In the genomic region with DNA sequence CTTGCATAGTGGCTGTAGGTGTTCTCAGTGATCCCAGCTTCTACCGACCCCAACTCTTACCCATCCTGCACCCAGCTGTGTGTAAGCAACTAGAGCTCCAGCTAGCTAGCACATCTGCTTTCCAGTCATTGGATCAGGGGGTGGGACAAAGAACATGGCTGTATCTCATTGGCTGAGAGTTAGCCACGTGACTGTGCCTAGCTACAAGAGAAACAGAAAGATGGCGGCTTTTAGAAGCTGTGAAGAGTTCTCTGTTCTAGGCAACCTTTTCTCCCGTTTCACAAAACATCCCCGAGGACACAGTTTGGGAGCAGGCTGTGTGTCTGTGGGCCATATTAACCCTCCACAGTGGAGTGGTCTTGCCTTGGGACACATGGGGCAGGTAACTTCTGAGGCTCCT, we compare ENCODE assay signal across 11 mouse cellular contexts. TPM values are rescaled to one million over a fixed set of nuclear protein-coding genes. Genes with fewer than 3 reads are reported as not detected.
DNase-seq lines count a peak whose midpoint lies in the region; ATAC-seq and TF ChIP-seq lines count a peak whose summit lies in the region.
"Had no signal": no experiment of that assay in that cellular context is flagged by ENCODE, and none has a peak within 500 bp of the region (broad histone marks: within the 10 kb centered on the region; RNA-seq: fewer than 3 reads in every experiment).

No protein-coding gene starts in this region.

- no peak overlapping the region for H3K27ac ChIP-seq in heart, embryonic 15.5 days
- H3K27ac ChIP-seq in liver, embryonic 14.5 days: no peak overlapping the region
- H3K27ac ChIP-seq: hindbrain, embryonic 15.5 days had no signal

- H3K27me3 ChIP-seq in heart, embryonic 15.5 days: no peaks in the 10 kb centered on the region
- no peaks in the 10 kb centered on the region for H3K27me3 ChIP-seq in C2C12 (ENCODE audit: control insufficient read depth, insufficient read depth, insufficient read length)
- H3K27me3 ChIP-seq in liver, embryonic 14.5 days (ENCODE audit: control insufficient read depth, insufficient read depth, low read length): no peaks in the 10 kb centered on the region
- H3K27me3 ChIP-seq: hindbrain, embryonic 15.5 days had no signal

- no peaks in the 10 kb centered on the region for H3K79me2 ChIP-seq in C2C12 (ENCODE audit: control insufficient read depth, insufficient read depth)

- no peaks in the 10 kb centered on the region for H3K4me1 ChIP-seq in heart, embryonic 15.5 days (replicated peaks)
- peaks cover 7 to 20% of the 10 kb centered on the region in 2 experiments; a peak in 3 of 4 replicates for H3K4me1 ChIP-seq in liver, embryonic 14.5 days (replicated peaks; ENCODE audit: control insufficient read depth in 2 of 2, insufficient read depth in 2 of 2, low read length in 1 of 2)
- H3K4me1 ChIP-seq: hindbrain, embryonic 15.5 days had no signal

- no peak for TF ChIP-seq EP300 in liver, embryonic 14.5 days (IDR thresholded peaks at IDR 0.05; ENCODE audit: low read depth)

- H3K4me2 ChIP-seq in heart, embryonic 15.5 days: 0 out of 2 replicates have a peak overlapping the region, but pooled peaks have one; percentile 3
- H3K4me2 ChIP-seq in liver, embryonic 14.5 days (ENCODE audit: low read depth): peak overlapping the region; percentile 36
- H3K4me2 ChIP-seq: hindbrain, embryonic 15.5 days had no signal

- no peaks in the 10 kb centered on the region for H3K9me3 ChIP-seq in heart, embryonic 15.5 days (replicated peaks)
- no peaks in the 10 kb centered on the region for H3K9me3 ChIP-seq in liver, embryonic 14.5 days (ENCODE audit: control insufficient read depth, low read length)
- H3K9me3 ChIP-seq: hindbrain, embryonic 15.5 days had no signal

- TF ChIP-seq CTCF in C2C12 (IDR thresholded peaks at IDR 0.05; ENCODE audit: control insufficient read depth, insufficient read depth, insufficient read length): no peak
- TF ChIP-seq CTCF in liver, embryonic 14.5 days (IDR thresholded peaks at IDR 0.05; ENCODE audit: low read depth): no peak

- no peak overlapping the region for H3K4me3 ChIP-seq in heart, embryonic 15.5 days
- no peak overlapping the region for H3K4me3 ChIP-seq in C2C12 (ENCODE audit: insufficient read depth, poor library complexity, severe bottlenecking)
- peak overlapping the region in 1 of 2 experiments; percentile 33; a peak in 1 of 4 replicates for H3K4me3 ChIP-seq in liver, embryonic 14.5 days (ENCODE audit: insufficient read depth in 1 of 2, low read depth in 2 of 2, low read length in 2 of 2)
- H3K4me3 ChIP-seq: hindbrain, embryonic 15.5 days had no signal

- 55% methylated on average over 5 of the region's 5 CpGs for WGBS in heart, embryonic 15.5 days
- WGBS in liver, embryonic 14.5 days (ENCODE audit: insufficient replicate concordance): 53% methylated on average over 5 of the region's 5 CpGs

- H3K9ac ChIP-seq in heart, embryonic 15.5 days: no peak overlapping the region
- no peak overlapping the region for H3K9ac ChIP-seq in liver, embryonic 14.5 days (replicated peaks)
- H3K9ac ChIP-seq: hindbrain, embryonic 15.5 days had no signal

- no peak overlapping the region for H3ac ChIP-seq in C2C12 (ENCODE audit: control insufficient read depth, insufficient read length, low read depth)

- no peak for DNase-seq in heart, postnatal 36 days
- DNase-seq in WW6 (ENCODE audit: low read depth, low spot score): peak; percentile 68
- DNase-seq in liver, embryonic 14.5 days (ENCODE audit: low read depth in 3 of 3, low spot score in 3 of 3): no peak
- no peak for DNase-seq in adrenal gland, adult 2 months
- DNase-seq in right cerebral cortex, postnatal 14 days: no peak
- DNase-seq: kidney, postnatal 25 days; right cerebral cortex, postnatal 25 days had no signal

- H3K36me3 ChIP-seq in heart, embryonic 15.5 days: no peaks in the 10 kb centered on the region
- no peaks in the 10 kb centered on the region for H3K36me3 ChIP-seq in C2C12 (ENCODE audit: control insufficient read depth, insufficient read depth)
- no peaks in the 10 kb centered on the region for H3K36me3 ChIP-seq in liver, embryonic 14.5 days (replicated peaks; ENCODE audit: control insufficient read depth, insufficient read depth, low read depth)

- ATAC-seq in heart, embryonic 15.5 days (replicated peaks; ENCODE audit: insufficient number of reproducible peaks, insufficient read depth, low FRiP score, low read depth): no peak
- ATAC-seq in liver, embryonic 14.5 days (ENCODE audit: insufficient read depth): no peak
- ATAC-seq in megakaryocyte-erythroid progenitor cell, adult 5-6 weeks (replicated peaks; ENCODE audit: low FRiP score, low TSS enrichment, poor library complexity, severe bottlenecking): no peak

- intact Hi-C loops in heart, postnatal 36 days (cut with DNase I): no loop called here

- no peaks in the 10 kb centered on the region for H3K79me3 ChIP-seq in C2C12 (ENCODE audit: low read depth)

TF ChIP-seq in C2C12, 6 proteins besides CTCF, POLR2A, EP300 and RAD21:
- TF ChIP-seq CEBPB (IDR thresholded peaks at IDR 0.05; ENCODE audit: low read depth) (no peak), USF1 (IDR thresholded peaks at IDR 0.05; ENCODE audit: low read depth) (peak; percentile 90), MYOD1 (IDR thresholded peaks at IDR 0.05; ENCODE audit: control insufficient read depth, insufficient read length, low read depth) (no peak), FOSL1 (IDR thresholded peaks at IDR 0.05; ENCODE audit: insufficient read depth, low read length, poor library complexity, severe bottlenecking) (no peak), MAX (IDR thresholded peaks at IDR 0.05) (no peak)

RNA-seq across cellular contexts. Expression of a gene that starts 17.7 kb away (rescaled TPM):
- polyA plus RNA-seq in heart, embryonic 15.5 days (2015; fragmentation: Nextera tagmentation; extraction: Ambion mirVana): 25.0 and 33.6 TPM in 2 replicates
- 10 to 100 TPM; 23.4 to 23.8 TPM for total RNA-seq in heart, postnatal 36 days (2021)
- polyA plus RNA-seq in C2C12 (2012; fragmentation: generic; extraction: Trizol): 30.2 TPM
- 11.2 and 11.9 TPM in 2 replicates for polyA plus RNA-seq in liver, embryonic 14.5 days (2012; rRNA removed)
- polyA plus RNA-seq in liver, embryonic 14.5 days (2014; fragmentation: Nextera tagmentation; extraction: Ambion mirVana): 9.4 and 10.8 TPM in 2 replicates
- 34.4 and 68.3 TPM in 2 replicates for total RNA-seq in megakaryocyte-erythroid progenitor cell, adult 5-6 weeks (2014; fragmentation: Nextera tagmentation)
- total RNA-seq in megakaryocyte-erythroid progenitor cell, adult 5-6 weeks (2017): 13.8 and 20.4 TPM in 2 replicates
- total RNA-seq in adrenal gland, adult 2 months (2021): 10 to 100 TPM; 11.4 to 23.2 TPM
- polyA plus RNA-seq in adrenal gland, adult 2 months (2012; rRNA removed): 19.6 and 23.4 TPM in 2 replicates

RNA-seq across cellular contexts. Expression of a gene that starts 23.6 kb away (rescaled TPM):
- 565 and 609 TPM in 2 replicates for polyA plus RNA-seq in heart, embryonic 15.5 days (2015; fragmentation: Nextera tagmentation; extraction: Ambion mirVana)
- 100 to 1,000 TPM; 163 to 164 TPM for total RNA-seq in heart, postnatal 36 days (2021)
- polyA plus RNA-seq in C2C12 (2012; fragmentation: generic; extraction: Trizol): 1,181 TPM
- 530 and 765 TPM in 2 replicates for polyA plus RNA-seq in liver, embryonic 14.5 days (2012; rRNA removed)
- 774 and 804 TPM in 2 replicates for polyA plus RNA-seq in liver, embryonic 14.5 days (2014; fragmentation: Nextera tagmentation; extraction: Ambion mirVana)
- 2,690 and 2,775 TPM in 2 replicates for total RNA-seq in megakaryocyte-erythroid progenitor cell, adult 5-6 weeks (2014; fragmentation: Nextera tagmentation)
- 3,160 and 3,275 TPM in 2 replicates for total RNA-seq in megakaryocyte-erythroid progenitor cell, adult 5-6 weeks (2017)
- total RNA-seq in adrenal gland, adult 2 months (2021): 100 to 1,000 TPM; 376 to 618 TPM
- 500 and 520 TPM in 2 replicates for polyA plus RNA-seq in adrenal gland, adult 2 months (2012; rRNA removed)

RNA-seq across cellular contexts. Expression of a gene that starts 24.1 kb away (rescaled TPM):
- polyA plus RNA-seq in heart, embryonic 15.5 days (2015; fragmentation: Nextera tagmentation; extraction: Ambion mirVana): 38.0 and 42.9 TPM in 2 replicates
- 10 to 100 TPM; 81.8 to 90.5 TPM for total RNA-seq in heart, postnatal 36 days (2021)
- polyA plus RNA-seq in C2C12 (2012; fragmentation: generic; extraction: Trizol): 7.9 TPM
- 10.4 and 12.0 TPM in 2 replicates for polyA plus RNA-seq in liver, embryonic 14.5 days (2012; rRNA removed)
- 14.4 and 17.3 TPM in 2 replicates for polyA plus RNA-seq in liver, embryonic 14.5 days (2014; fragmentation: Nextera tagmentation; extraction: Ambion mirVana)
- 12.7 and 18.1 TPM in 2 replicates for total RNA-seq in megakaryocyte-erythroid progenitor cell, adult 5-6 weeks (2014; fragmentation: Nextera tagmentation)
- 5.9 and 7.0 TPM in 2 replicates for total RNA-seq in megakaryocyte-erythroid progenitor cell, adult 5-6 weeks (2017)
- 10 to 100 TPM; 24.4 to 47.8 TPM for total RNA-seq in adrenal gland, adult 2 months (2021)
- 86.9 and 119 TPM in 2 replicates for polyA plus RNA-seq in adrenal gland, adult 2 months (2012; rRNA removed)

RNA-seq across cellular contexts. Expression of a gene that starts 58.3 kb away (rescaled TPM):
- 0.93 and 2.5 TPM in 2 replicates for polyA plus RNA-seq in heart, embryonic 15.5 days (2015; fragmentation: Nextera tagmentation; extraction: Ambion mirVana)
- 1 to 10 TPM; 1.3 to 1.7 TPM for total RNA-seq in heart, postnatal 36 days (2021)
- 19.2 TPM for polyA plus RNA-seq in C2C12 (2012; fragmentation: generic; extraction: Trizol)
- 0.95 and 1.0 TPM in 2 replicates for polyA plus RNA-seq in liver, embryonic 14.5 days (2012; rRNA removed)
- 0.33 and 0.45 TPM in 2 replicates for polyA plus RNA-seq in liver, embryonic 14.5 days (2014; fragmentation: Nextera tagmentation; extraction: Ambion mirVana)
- total RNA-seq in megakaryocyte-erythroid progenitor cell, adult 5-6 weeks (2014; fragmentation: Nextera tagmentation): not detected in 2 replicates
- not detected in 2 replicates for total RNA-seq in megakaryocyte-erythroid progenitor cell, adult 5-6 weeks (2017)
- total RNA-seq in adrenal gland, adult 2 months (2021): 10 to 100 TPM in 1 of 2 experiments, 1 to 10 TPM in 1; 7.6 to 12.4 TPM
- polyA plus RNA-seq in adrenal gland, adult 2 months (2012; rRNA removed): 8.1 and 8.2 TPM in 2 replicates
